Comparison of ENCODE assay signal across 8 mouse cellular contexts in genomic region chr11:5415617-5416338, GRCm38 (mm10). TPM values are rescaled to one million over a fixed set of nuclear protein-coding genes. Genes with fewer than 3 reads are reported as not detected.
DNase-seq lines count a peak whose midpoint lies in the region.

No protein-coding gene starts in this region.

- intact Hi-C loops in gastrocnemius, postnatal 36 days (cut with DNase I), result no loop called here
- intact Hi-C loops in heart, postnatal 10 days (cut with DNase I), result no loop called here

- peak; percentile 11 for DNase-seq in gastrocnemius, postnatal 10 days
- DNase-seq in gastrocnemius, postnatal 36 days, result no peak
- peak; percentile 69 for DNase-seq in embryo, embryonic 11 days
- DNase-seq in heart, postnatal 10 days, result peak; percentile 56 to 67
- peak; percentile 57 for DNase-seq in kidney, postnatal 14 days
- peak; percentile 37 for DNase-seq in lung, postnatal 25 days (ENCODE audit: low spot score)
- DNase-seq in telencephalon, adult 2 months (ENCODE audit: low read depth, low spot score), result peak; percentile 63
- DNase-seq in spleen, postnatal 36 days (ENCODE audit: low spot score in 2 of 2), result no peak

RNA-seq across cellular contexts. Expression of gene Znrf3, which starts 28.9 kb away (rescaled TPM):
- 10 to 100 TPM; 14.6 to 16.3 TPM for total RNA-seq in gastrocnemius, postnatal 10 days (2021)
- 1 to 10 TPM; 4.3 to 6.9 TPM for total RNA-seq in gastrocnemius, postnatal 36 days (2021)
- 10 to 100 TPM; 11.9 to 14.7 TPM for total RNA-seq in heart, postnatal 10 days (2021)

Comparison
In these comparisons a context has a peak if more than half of its experiments do, and no peak if none do; other contexts are left out.
1. DNase-seq: peak in gastrocnemius, postnatal 10 days (single experiment), embryo, embryonic 11 days (single experiment), heart, postnatal 10 days (2 of 2), kidney, postnatal 14 days (single experiment), lung, postnatal 25 days (single experiment) and telencephalon, adult 2 months (single experiment); none in gastrocnemius, postnatal 36 days (0 of 2) and spleen, postnatal 36 days (0 of 2).